Mouse (Mus musculus) G1E (cell line): ENCODE data around the gene Wfdc2. TPM values are rescaled to one million over a fixed set of nuclear protein-coding genes. Genes with fewer than 3 reads are reported as not detected.

Experiments
- ATAC-seq: 2 replicates; pipeline ENCODE4 v1.8.0; 2016; ENCODE audit warnings: mild to moderate bottlenecking; ENCODE audit not compliant: insufficient number of reproducible peaks, poor library complexity, low FRiP score, severe bottlenecking; ENCODE audit errors: extremely low read depth
- DNase-seq: peaks from one replicate; pipeline ENCODE4 v3.0.0; 2012; ENCODE audit warnings: low spot score
- H3K27me3 ChIP-seq: 2 replicates; pipeline ENCODE4 v1.6.1; 2012; ENCODE audit warnings: mild to moderate bottlenecking, low read length, inconsistent platforms; ENCODE audit not compliant: insufficient read depth
- H3K36me3 ChIP-seq: replicated peaks from 2 replicates; pipeline ENCODE3; 2012; ENCODE audit warnings: mild to moderate bottlenecking, inconsistent platforms
- H3K4me1 ChIP-seq: 2 replicates; pipeline ENCODE4 v1.6.1; 2012; ENCODE audit warnings: low read depth, low read length, inconsistent platforms, mixed read lengths; ENCODE audit not compliant: insufficient read depth
- H3K4me3 ChIP-seq: 2 replicates; pipeline ENCODE4 v1.5.1; 2012; ENCODE audit warnings: low read depth, mild to moderate bottlenecking, inconsistent platforms, low read length, moderate library complexity, mixed read lengths
- H3K9me3 ChIP-seq: replicated peaks from 2 replicates; pipeline ENCODE4 v1.6.1; 2012; ENCODE audit warnings: inconsistent platforms
- CTCF ChIP-seq: IDR thresholded peaks from 2 replicates; pipeline ENCODE4 v1.5.1; 2012; ENCODE audit warnings: low read depth, low read length, inconsistent platforms, mixed read lengths
- GATA1 ChIP-seq: IDR thresholded peaks from 2 replicates; pipeline ENCODE4 v1.6.1; 2012; ENCODE audit warnings: borderline replicate concordance, low read length, inconsistent platforms, mixed read lengths
- GATA2 ChIP-seq: IDR thresholded peaks from 2 replicates; pipeline ENCODE4 v1.6.1; 2012; ENCODE audit warnings: low read depth, low read length, inconsistent platforms, borderline replicate concordance
- POLR2AphosphoS5 ChIP-seq: IDR thresholded peaks from 2 replicates; pipeline ENCODE4 v1.6.1; 2012; ENCODE audit warnings: low read depth, low read length, inconsistent platforms; ENCODE audit not compliant: insufficient replicate concordance
- TAL1 ChIP-seq: conservative IDR thresholded peaks from 2 replicates; pipeline ENCODE4 v1.6.1; 2012; ENCODE audit warnings: low read depth, low read length, inconsistent platforms, mixed read lengths
- polyA plus RNA-seq: library from polyadenylated mRNA; stranded (reverse); fragments of >175 nt; gene quantifications from 2 replicates; pipeline ENCODE4 v1.2.3, GENCODE M21; 2012
- total RNA-seq, 2 experiments: library from RNA; stranded (forward) in 1 of 2; stranded (reverse) in 1 of 2; fragments of 200-1000 nt in 1 of 2; fragments of >200 nt in 1 of 2; fragmentation: Nextera tagmentation in 1 of 2; gene quantifications; 2 replicates each; pipeline ENCODE4 v1.2.3; 2014 to 2017

Wfdc2 gene
- total and polyA plus RNA-seq, 3 experiments, result not detected

- no peak for TF ChIP-seq TAL1
- no peak for TF ChIP-seq CTCF
- no peak for TF ChIP-seq GATA1
- TF ChIP-seq POLR2AphosphoS5, result no peak
- TF ChIP-seq GATA2, result no peak
- DNase-seq (no peak), ATAC-seq (no peak)
- peaks cover 2% of the 10 kb centered on the region; the same call in 1 of the 2 replicates for H3K27me3 ChIP-seq
- no peaks in the 10 kb centered on the region for H3K36me3 ChIP-seq
- H3K9me3 ChIP-seq, result no peaks in the 10 kb centered on the region
- no peaks in the 10 kb centered on the region for H3K4me1 ChIP-seq
- no peak overlapping the region for H3K4me3 ChIP-seq
These were observed 18.5 kb upstream of the Wfdc2 start for GRCm38 (mm10) chr2:164543745-164544144.

- no peak for DNase-seq
- no peak for ATAC-seq
- Histone ChIP-seq H3K4me3 (no peak overlapping the region), H3K36me3 (no peaks in the 10 kb centered on the region), H3K9me3 (no peaks in the 10 kb centered on the region), H3K4me1 (no peaks in the 10 kb centered on the region), H3K27me3 (peaks cover 2% of the 10 kb centered on the region; the same call in 1 of the 2 replicates)
- TF ChIP-seq TAL1, result no peak
- TF ChIP-seq GATA2, result no peak
- no peak for TF ChIP-seq POLR2AphosphoS5
- no peak for TF ChIP-seq GATA1
- TF ChIP-seq CTCF, result no peak
These were observed 17.6 kb upstream of the Wfdc2 start for GRCm38 (mm10) chr2:164544454-164545097.

GRCm38 (mm10) chr2:164549338-164549737 is 12.9 kb upstream of the Wfdc2 start:
- Histone ChIP-seq H3K9me3 (no peaks in the 10 kb centered on the region), H3K4me3 (no peak overlapping the region), H3K36me3 (no peaks in the 10 kb centered on the region), H3K27me3 (peaks cover 6% of the 10 kb centered on the region; the same call in 1 of the 2 replicates), H3K4me1 (no peaks in the 10 kb centered on the region)
- ATAC-seq (no peak), DNase-seq (no peak)
- TF ChIP-seq POLR2AphosphoS5 (no peak), TAL1 (no peak), GATA2 (no peak), CTCF (no peak), GATA1 (no peak)

GRCm38 (mm10) chr2:164549963-164550894 is 12.0 kb upstream of the Wfdc2 start:
- DNase-seq, result no peak
- no peaks in the 10 kb centered on the region for H3K4me1 ChIP-seq
- no peaks in the 10 kb centered on the region for H3K9me3 ChIP-seq
- H3K36me3 ChIP-seq, result no peaks in the 10 kb centered on the region
- ATAC-seq, result no peak
- TF ChIP-seq TAL1 (no peak), GATA2 (no peak), CTCF (no peak), POLR2AphosphoS5 (no peak)
- H3K27me3 ChIP-seq, result peaks cover 4% of the 10 kb centered on the region; the same call in 1 of the 2 replicates
- H3K4me3 ChIP-seq, result no peak overlapping the region

- Histone ChIP-seq H3K4me1 (no peaks in the 10 kb centered on the region), H3K4me3 (no peak overlapping the region), H3K9me3 (no peaks in the 10 kb centered on the region), H3K27me3 (peaks cover 4% of the 10 kb centered on the region; the same call in 1 of the 2 replicates), H3K36me3 (no peaks in the 10 kb centered on the region)
- ATAC-seq (no peak), DNase-seq (no peak)
- TF ChIP-seq CTCF (no peak), GATA2 (no peak), GATA1 (no peak), TAL1 (no peak), POLR2AphosphoS5 (no peak)
These were observed 11.3 kb upstream of the Wfdc2 start for GRCm38 (mm10) chr2:164550895-164551269.

- TF ChIP-seq POLR2AphosphoS5 (no peak), CTCF (no peak), TAL1 (no peak)
- no peaks in the 10 kb centered on the region for H3K9me3 ChIP-seq
- no peaks in the 10 kb centered on the region for H3K36me3 ChIP-seq
- DNase-seq (no peak), ATAC-seq (no peak)
- peaks cover 4% of the 10 kb centered on the region; the same call in 1 of the 2 replicates for H3K27me3 ChIP-seq
- no peak overlapping the region for H3K4me3 ChIP-seq
- no peaks in the 10 kb centered on the region for H3K4me1 ChIP-seq
These were observed 10.7 kb upstream of the Wfdc2 start for GRCm38 (mm10) chr2:164551502-164551901.
